Mouse (Mus musculus) CH12.LX (cell line): ENCODE measurements around the gene Etv6. TPM values are rescaled to one million over a fixed set of nuclear protein-coding genes. Genes with fewer than 3 reads are reported as not detected.

ENCODE experiments used
- DNase-seq: peaks from one replicate; pipeline ENCODE4 v3.0.0-alpha.2; 2013; ENCODE audit errors: extremely low read depth
- H3K27ac ChIP-seq: 2 replicates; pipeline ENCODE4 v1.5.1; 2012; ENCODE audit warnings: low read depth, mild to moderate bottlenecking, control low read depth, moderate library complexity; ENCODE audit not compliant: insufficient read depth
- H3K27me3 ChIP-seq: replicated peaks from 2 replicates; pipeline ENCODE3; 2012; ENCODE audit warnings: inconsistent platforms
- H3K36me3 ChIP-seq, 2 experiments: replicated peaks in 1 of 2; 2 replicates each; pipeline versions ENCODE3 to v1.6.1; 2012; ENCODE audit warnings: inconsistent platforms in 1 of 2, low read length in 1 of 2, mild to moderate bottlenecking in 1 of 2, mixed read lengths in 1 of 2, moderate library complexity in 1 of 2; ENCODE audit not compliant: control insufficient read depth in 1 of 2, insufficient read depth in 1 of 2
- H3K4me1 ChIP-seq, 2 experiments: 2 replicates each; pipeline ENCODE4 v1.6.1; 2012; ENCODE audit warnings: inconsistent platforms in 1 of 2, moderate library complexity in 1 of 2; ENCODE audit not compliant: insufficient read depth in 2 of 2, control insufficient read depth in 1 of 2
- H3K4me2 ChIP-seq: 2 replicates; pipeline ENCODE4 v1.6.1; 2012; ENCODE audit warnings: low read depth, mild to moderate bottlenecking, control low read depth; ENCODE audit not compliant: poor library complexity, insufficient read depth, severe bottlenecking
- H3K4me3 ChIP-seq, 3 experiments: fragments of 150-350 bp in 1 of 3; sonication (generic) in 1 of 3; replicated peaks in 1 of 3; 2 replicates each; pipeline versions ENCODE3 to v1.5.1; 2011 to 2012; ENCODE audit warnings: low read depth in 2 of 3, low read length in 2 of 3, mild to moderate bottlenecking in 2 of 3, moderate library complexity in 2 of 3, control low read depth in 1 of 3, improper control_type of control experiment in 1 of 3, inconsistent platforms in 1 of 3, mixed read lengths in 1 of 3; ENCODE audit not compliant: poor library complexity in 1 of 3
- H3K79me2 ChIP-seq: replicated peaks from 2 replicates; pipeline ENCODE4 v1.6.1; 2012; ENCODE audit warnings: mild to moderate bottlenecking, moderate library complexity; ENCODE audit not compliant: control insufficient read depth, poor library complexity, insufficient read depth, severe bottlenecking; ENCODE audit errors: extremely low read depth
- H3K9ac ChIP-seq: 2 replicates; pipeline ENCODE4 v1.6.1; 2012; ENCODE audit warnings: low read depth, mild to moderate bottlenecking, control low read depth, moderate library complexity; ENCODE audit not compliant: insufficient read depth
- H3K9me3 ChIP-seq: replicated peaks from 2 replicates; pipeline ENCODE3; 2012; ENCODE audit warnings: low read length, inconsistent platforms, mixed read lengths
- BHLHE40 ChIP-seq: IDR thresholded peaks from 2 replicates; pipeline ENCODE4 v1.6.1; 2011; ENCODE audit warnings: mild to moderate bottlenecking, low read depth, low read length, improper control_type of control experiment
- CHD1 ChIP-seq: IDR thresholded peaks from 2 replicates; pipeline ENCODE4 v1.6.1; 2012; ENCODE audit warnings: low read depth, low read length, improper control_type of control experiment, inconsistent platforms
- CHD2 ChIP-seq: IDR thresholded peaks from 2 replicates; pipeline ENCODE4 v1.6.1; 2011; ENCODE audit warnings: low read length, improper control_type of control experiment
- ELF1 ChIP-seq: IDR thresholded peaks from 2 replicates; pipeline ENCODE4 v1.6.1; 2014; ENCODE audit warnings: low read depth, mild to moderate bottlenecking, inconsistent platforms, low read length, improper control_type of control experiment
- EP300 ChIP-seq: IDR thresholded peaks from 2 replicates; pipeline ENCODE4 v1.6.1; 2011; ENCODE audit warnings: low read length, improper control_type of control experiment
- HCFC1 ChIP-seq: IDR thresholded peaks from 2 replicates; pipeline ENCODE4 v1.6.1; 2012; ENCODE audit warnings: low read depth, mild to moderate bottlenecking, inconsistent platforms, low read length, improper control_type of control experiment
- IRF4 ChIP-seq: IDR thresholded peaks from 2 replicates; pipeline ENCODE4 v1.6.1; 2014; ENCODE audit warnings: low read depth, mild to moderate bottlenecking, inconsistent platforms, low read length, improper control_type of control experiment
- JUND ChIP-seq: conservative IDR thresholded peaks from 2 replicates; pipeline ENCODE4 v1.6.1; 2011; ENCODE audit warnings: low read depth, low read length, improper control_type of control experiment
- KAT2A ChIP-seq: IDR thresholded peaks from 2 replicates; pipeline ENCODE4 v1.6.1; 2012; ENCODE audit warnings: low read length, improper control_type of control experiment, inconsistent platforms; ENCODE audit not compliant: insufficient replicate concordance
- MAZ ChIP-seq: IDR thresholded peaks from 2 replicates; pipeline ENCODE4 v1.6.1; 2012; ENCODE audit warnings: low read depth, mild to moderate bottlenecking, inconsistent platforms, low read length, improper control_type of control experiment, moderate library complexity
- MXI1 ChIP-seq: IDR thresholded peaks from 2 replicates; pipeline ENCODE4 v1.6.1; 2011; ENCODE audit warnings: mild to moderate bottlenecking, low read depth, low read length, improper control_type of control experiment
- NELFE ChIP-seq: IDR thresholded peaks from 2 replicates; pipeline ENCODE4 v1.6.1; 2011; ENCODE audit warnings: low read depth, low read length, improper control_type of control experiment
- NRF1 ChIP-seq: IDR thresholded peaks from 2 replicates; pipeline ENCODE4 v1.6.1; 2014; ENCODE audit warnings: low read depth, mild to moderate bottlenecking, inconsistent platforms, low read length, improper control_type of control experiment, moderate library complexity
- PAX5 ChIP-seq: IDR thresholded peaks from 2 replicates; pipeline ENCODE4 v1.6.1; 2012; ENCODE audit warnings: low read length, inconsistent platforms, mixed read lengths
- POLR2A ChIP-seq: IDR thresholded peaks from 2 replicates; pipeline ENCODE4 v1.6.1; 2011; ENCODE audit warnings: low read depth, mild to moderate bottlenecking, improper control_type of control experiment, low read length
- POLR2AphosphoS2 ChIP-seq: IDR thresholded peaks from 2 replicates; pipeline ENCODE4 v1.6.1; 2011; ENCODE audit warnings: low read depth, low read length, improper control_type of control experiment
- RCOR1 ChIP-seq: conservative IDR thresholded peaks from 2 replicates; pipeline ENCODE4 v1.6.1; 2012; ENCODE audit warnings: low read depth, mild to moderate bottlenecking, inconsistent platforms, low read length, improper control_type of control experiment
- SIN3A ChIP-seq: IDR thresholded peaks from 2 replicates; pipeline ENCODE4 v1.6.1; 2012; ENCODE audit warnings: low read length, improper control_type of control experiment, inconsistent platforms
- SMC3 ChIP-seq: IDR thresholded peaks from 2 replicates; pipeline ENCODE4 v1.6.1; 2011; ENCODE audit warnings: low read depth, low read length, improper control_type of control experiment
- TBP ChIP-seq: conservative IDR thresholded peaks from 2 replicates; pipeline ENCODE4 v1.6.1; 2011; ENCODE audit warnings: low read depth, low read length, improper control_type of control experiment
- USF2 ChIP-seq: conservative IDR thresholded peaks from 2 replicates; pipeline ENCODE4 v1.6.1; 2011; ENCODE audit warnings: low read depth, low read length, improper control_type of control experiment
- ZKSCAN1 ChIP-seq: IDR thresholded peaks from 2 replicates; pipeline ENCODE4 v1.6.1; 2012; ENCODE audit warnings: low read depth, inconsistent platforms, low read length, improper control_type of control experiment, borderline replicate concordance
- dilution Hi-C: fragments of 300-500 bp; cut with MboI; formaldehyde crosslinking; loops from 2 replicates; pipeline ENCODE4 v1.14.3; 2020; ENCODE audit warnings: low sequenced_read_pairs; ENCODE audit not compliant: extremely low pct_unique_long_range_greater_than_20kb, extremely low pct_ligation_motif_present
- in situ Hi-C: fragments of 300-500 bp; cut with MboI; formaldehyde crosslinking; loops from 3 replicates; pipeline ENCODE4 v1.14.3; 2019; ENCODE audit warnings: low sequenced_read_pairs, low pct_ligation_motif_present, low pct_unique_long_range_greater_than_20kb, mixed read lengths
- polyA plus RNA-seq: library from polyadenylated mRNA; unstranded; fragments of >175 nt; gene quantifications from 2 replicates; pipeline ENCODE4 v1.2.1, GENCODE M21; 2012; ENCODE audit warnings: low read depth; ENCODE audit not compliant: insufficient read length
- total RNA-seq, 2 experiments: library from RNA; depleted of rRNA; stranded (reverse); fragments of 300-350 nt in 1 of 2; fragments of >200 nt in 1 of 2; gene quantifications; 2 replicates each; pipeline ENCODE4 v1.2.3; 2012 to 2014

Etv6 gene
- total and polyA plus RNA-seq, 3 experiments = 7.6 to 29.5 (median 10.1) TPM

GRCm38 (mm10) chr6:134244071-134244470 lies 208.6 kb downstream of the Etv6 start:
- peaks cover 15 to 89% of the 10 kb centered on the region in 2 experiments for H3K36me3 ChIP-seq
- dilution Hi-C loops = no loop called here
- no peak for TF ChIP-seq IRF4
- TF ChIP-seq CHD2 = no peak
- TF ChIP-seq SIN3A = no peak
- no peak for TF ChIP-seq ELF1
- TF ChIP-seq POLR2AphosphoS2 = no peak
- no peak for TF ChIP-seq NELFE
- TF ChIP-seq MXI1 = no peak
- no peak for TF ChIP-seq EP300
- TF ChIP-seq NRF1 = no peak
- no peak for TF ChIP-seq HCFC1
- TF ChIP-seq ZKSCAN1 = no peak
- no peak for TF ChIP-seq JUND
- TF ChIP-seq TBP = no peak
- TF ChIP-seq PAX5 = no peak
- no peak for TF ChIP-seq SMC3
- TF ChIP-seq POLR2A = no peak
- TF ChIP-seq, all 38 proteins: peak for 0
- H3K4me1 ChIP-seq = peaks cover 0 to 30% of the 10 kb centered on the region in 2 experiments; a peak in 3 of 4 replicates
- no peaks in the 10 kb centered on the region for H3K27me3 ChIP-seq
- H3K79me2 ChIP-seq = no peaks in the 10 kb centered on the region
- H3K4me2 ChIP-seq = no peak overlapping the region
- H3K9me3 ChIP-seq = peaks cover 12% of the 10 kb centered on the region
- DNase-seq = no peak
- no peak overlapping the region for H3K4me3 ChIP-seq
- H3K9ac ChIP-seq = no peak overlapping the region
- no peak overlapping the region for H3K27ac ChIP-seq
- in situ Hi-C loops = no loop called here

DNA sequence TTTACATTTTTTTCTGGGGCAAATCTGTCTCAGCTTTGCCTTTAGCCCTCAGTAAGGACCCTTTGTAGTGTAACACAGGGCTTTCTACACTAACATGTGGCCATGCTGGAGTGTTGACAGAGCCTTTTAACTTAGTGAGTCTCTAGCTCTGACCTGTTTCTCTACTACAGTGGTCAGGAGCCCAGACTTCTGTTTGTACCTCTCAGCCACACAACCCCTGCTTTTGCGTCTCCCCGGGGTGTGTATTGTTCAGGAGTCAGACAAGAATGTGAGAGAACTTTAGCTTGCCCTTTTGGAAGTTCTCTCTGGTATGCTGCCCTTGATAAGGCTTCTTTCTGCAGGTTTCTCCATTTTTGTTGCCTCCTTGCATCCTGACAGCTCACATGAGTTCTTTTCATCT lies 210.6 kb downstream of the Etv6 start:
- H3K9me3 ChIP-seq = no peaks in the 10 kb centered on the region
- no peaks in the 10 kb centered on the region for H3K27me3 ChIP-seq
- dilution Hi-C loops (no loop called here), in situ Hi-C loops (no loop called here)
- TF ChIP-seq KAT2A (no peak), USF2 (no peak), MAZ (no peak), SMC3 (no peak), CHD1 (no peak), ZKSCAN1 (no peak), RCOR1 (no peak), BHLHE40 (no peak)
- no peak for DNase-seq
- no peak overlapping the region for H3K9ac ChIP-seq
- H3K36me3 ChIP-seq = peaks cover 25 to 89% of the 10 kb centered on the region in 2 experiments
- H3K4me1 ChIP-seq = peaks cover 0 to 27% of the 10 kb centered on the region in 2 experiments; a peak in 2 of 4 replicates
- no peak overlapping the region for H3K4me3 ChIP-seq
- H3K4me2 ChIP-seq = no peak overlapping the region
- no peaks in the 10 kb centered on the region for H3K79me2 ChIP-seq
- H3K27ac ChIP-seq = no peak overlapping the region
